Mouse (Mus musculus): ENCODE measurements around the gene Adamts7.

- TF ChIP-seq CTCF (IDR thresholded peaks at IDR 0.05; ENCODE audit: control insufficient read depth, insufficient read depth, low read length) = 0 out of 2 replicates have a peak, but pooled peaks have one; percentile 3
- peak; percentile 78; the same call in 1 of the 2 replicates for TF ChIP-seq POLR2A (IDR thresholded peaks at IDR 0.05; ENCODE audit: borderline replicate concordance, control insufficient read depth, low read depth, low read length)
These were observed 48.1 kb upstream of the Adamts7 start, which contains the start of gene Morf4l1 for GRCm38 (mm10) chr9:90114567-90115307.
